Mouse (Mus musculus): ENCODE results near the gene Spatc1l. TPM values are rescaled to one million over a fixed set of nuclear protein-coding genes. Genes with fewer than 3 reads are reported as not detected.

Spatc1l gene
- polyA plus RNA-seq, 1 experiment from 2014 or later = not detected

Other genes with a start within 250 kb of the Spatc1l start
- gene Dip2a, start 217.0 kb upstream of the Spatc1l start, polyA plus RNA-seq (2014; fragmentation: Nextera tagmentation; extraction: Ambion mirVana) = 4.7 TPM in 2 replicates
- not detected in 2 replicates for gene AC141477.1, start 121.8 kb upstream of the Spatc1l start, polyA plus RNA-seq (2014; fragmentation: Nextera tagmentation; extraction: Ambion mirVana)
- 22.2 and 24.3 TPM in 2 replicates for gene Pcnt, start 119.5 kb upstream of the Spatc1l start, polyA plus RNA-seq (2014; fragmentation: Nextera tagmentation; extraction: Ambion mirVana)
- gene 2610028H24Rik, start 113.2 kb upstream of the Spatc1l start, polyA plus RNA-seq (2014; fragmentation: Nextera tagmentation; extraction: Ambion mirVana) = not detected in 2 replicates
- 89.7 and 92.8 TPM in 2 replicates for gene Mcm3ap, start 93.3 kb upstream of the Spatc1l start, polyA plus RNA-seq (2014; fragmentation: Nextera tagmentation; extraction: Ambion mirVana)
- gene Ybey, start 93.2 kb upstream of the Spatc1l start, polyA plus RNA-seq (2014; fragmentation: Nextera tagmentation; extraction: Ambion mirVana) = 6.0 and 6.1 TPM in 2 replicates
- 44.9 and 72.6 TPM in 2 replicates for gene Lss, start 30.7 kb upstream of the Spatc1l start, polyA plus RNA-seq (2014; fragmentation: Nextera tagmentation; extraction: Ambion mirVana)
- gene Ftcd, start 13.4 kb downstream of the Spatc1l start, polyA plus RNA-seq (2014; fragmentation: Nextera tagmentation; extraction: Ambion mirVana) = not detected in 2 replicates
- gene Col6a2, start 61.4 kb downstream of the Spatc1l start, polyA plus RNA-seq (2014; fragmentation: Nextera tagmentation; extraction: Ambion mirVana) = 9.6 and 12.3 TPM in 2 replicates
- gene Col6a1, start 163.9 kb downstream of the Spatc1l start, polyA plus RNA-seq (2014; fragmentation: Nextera tagmentation; extraction: Ambion mirVana) = 8.6 and 11.3 TPM in 2 replicates